Mouse (Mus musculus): Measurements from ENCODE around the gene Fip1l1. TPM values are rescaled to one million over a fixed set of nuclear protein-coding genes. Genes with fewer than 3 reads are reported as not detected.

Gene Fip1l1
- total RNA-seq, 2 experiments from 2014 or later: 64.8 to 65.5 TPM

Other genes starting within 250 kb of the Fip1l1 start
- 10 to 100 TPM; 27.9 to 29.8 TPM for gene Scfd2, start 3.7 kb upstream of the Fip1l1 start, total RNA-seq (2021)
- 10 to 100 TPM; 19.3 to 22.3 TPM for gene Lnx1, start 167.5 kb downstream of the Fip1l1 start, total RNA-seq (2021)

Measured in layer of hippocampus, postnatal 10 days (tissue).